Mouse (Mus musculus): ENCODE results near the gene Suclg2.

DNA sequence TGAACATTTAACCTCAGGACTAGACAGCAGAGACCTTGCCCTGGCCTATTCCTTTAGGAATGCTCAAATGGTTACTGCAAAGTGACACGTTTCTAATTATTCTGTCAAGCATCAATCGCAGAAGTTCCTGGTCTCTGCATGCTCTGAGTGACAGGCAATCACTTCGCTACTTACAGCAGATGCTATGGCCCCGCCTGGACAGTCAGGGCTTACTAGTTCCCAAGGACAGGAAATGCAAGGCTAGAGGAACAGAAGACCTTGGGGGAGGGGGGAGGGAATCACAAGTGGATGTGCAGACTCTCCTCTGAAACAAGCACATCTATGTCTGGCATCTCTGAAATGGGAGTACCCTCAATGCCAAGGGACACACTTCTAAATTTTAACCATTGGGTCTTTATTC, 167.6 kb downstream of the Suclg2 start:
- TF ChIP-seq CTCF (IDR thresholded peaks at IDR 0.05; ENCODE audit: borderline replicate concordance, extremely low read depth, insufficient read depth, insufficient read length), result no peak
- TF ChIP-seq POLR2A (IDR thresholded peaks at IDR 0.05; ENCODE audit: borderline replicate concordance, extremely low read depth, insufficient read depth, insufficient read length, poor library complexity, severe bottlenecking), result no peak
